In the genomic region with DNA sequence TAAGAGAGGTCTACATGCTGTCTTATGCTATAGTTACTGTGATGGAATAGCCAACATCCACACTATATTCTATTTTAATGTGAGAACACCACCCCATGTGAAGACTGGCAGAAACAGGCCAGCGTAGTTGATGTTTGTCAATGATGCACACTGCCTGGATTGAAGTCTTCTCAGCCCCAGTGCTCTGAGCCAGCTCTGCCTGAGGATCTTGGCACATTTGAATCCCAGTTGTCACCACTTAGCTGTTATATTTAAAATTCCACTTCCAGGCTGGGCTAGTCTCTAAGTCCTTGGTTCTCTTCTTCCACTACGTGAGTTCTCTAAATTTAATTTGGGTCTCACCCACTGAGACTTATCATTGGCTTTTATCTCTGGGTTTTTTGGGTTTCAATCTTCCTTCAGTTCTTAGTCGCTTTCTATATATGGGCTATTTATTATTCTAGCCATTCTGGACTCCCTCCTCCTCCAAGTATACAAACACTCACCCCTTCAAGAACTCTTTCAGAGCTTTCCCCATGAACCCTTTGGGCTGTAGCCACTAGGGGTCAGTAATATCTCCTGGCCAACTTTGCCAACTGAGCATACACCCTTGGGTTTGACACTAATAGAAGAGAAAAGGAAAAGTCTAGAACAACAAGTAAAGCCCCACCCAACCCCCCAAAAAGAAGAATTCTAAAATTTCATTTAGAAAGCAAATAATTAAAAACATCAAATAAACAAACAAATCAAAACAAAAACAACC, we compare ENCODE assay signal across 12 mouse cellular contexts.
A peak's percentile ranks its signal among the peaks of the same experiment; 100 is the strongest.
DNase-seq lines count a peak whose midpoint lies in the region; ATAC-seq and TF ChIP-seq lines count a peak whose summit lies in the region.
"Had no signal": no experiment of that assay in that cellular context is flagged by ENCODE, and none has a peak within 500 bp of the region (broad histone marks: within the 10 kb centered on the region; RNA-seq: fewer than 3 reads in every experiment).

No protein-coding gene starts in this region.

- DNase-seq in cerebellum, adult 9-10 months, result peak; percentile 26
- DNase-seq in cerebellum, adult 11 months, result no peak
- no peak for DNase-seq in layer of hippocampus, adult 2 months (ENCODE audit: low spot score in 2 of 2)
- DNase-seq in layer of hippocampus, adult 9-11 months, result no peak
- peak; percentile 21 for DNase-seq in CH12.LX (ENCODE audit: extremely low read depth)
- DNase-seq in Muller cell, postnatal 12 days (ENCODE audit: inconsistent ontology term), result no peak
- DNase-seq: adrenal gland, postnatal 25 days; kidney, postnatal 4 days; right cerebral cortex, adult 18-20 months had no signal

- no peaks in the 10 kb centered on the region for H3K27me3 ChIP-seq in CH12.LX (replicated peaks)
- H3K27me3 ChIP-seq in forebrain, embryonic 16.5 days (replicated peaks; ENCODE audit: control insufficient read depth, insufficient read depth, low read length), result no peaks in the 10 kb centered on the region
- H3K27me3 ChIP-seq: hindbrain, embryonic 12.5 days had no signal

- no peaks in the 10 kb centered on the region for H3K79me2 ChIP-seq in CH12.LX (replicated peaks; ENCODE audit: control insufficient read depth, extremely low read depth, insufficient read depth, poor library complexity, severe bottlenecking)

- H3K4me2 ChIP-seq in CH12.LX (ENCODE audit: insufficient read depth, low read depth, poor library complexity, severe bottlenecking), result no peak overlapping the region
- no peak overlapping the region for H3K4me2 ChIP-seq in forebrain, embryonic 16.5 days (ENCODE audit: low read length)
- H3K4me2 ChIP-seq: hindbrain, embryonic 12.5 days had no signal

- H3K4me3 ChIP-seq in layer of hippocampus, adult 2 months, result no peak overlapping the region
- no peak overlapping the region for H3K4me3 ChIP-seq in CH12.LX (replicated peaks in 1 of 3; ENCODE audit: low read depth in 2 of 3, low read length in 2 of 3, poor library complexity in 1 of 3)
- H3K4me3 ChIP-seq in forebrain, embryonic 16.5 days (replicated peaks; ENCODE audit: low read length), result no peak overlapping the region
- H3K4me3 ChIP-seq: hindbrain, embryonic 12.5 days had no signal

- no peak for TF ChIP-seq EP300 in CH12.LX (IDR thresholded peaks at IDR 0.05; ENCODE audit: low read length)

- dilution Hi-C loops in CH12.LX (cut with MboI; ENCODE audit: extremely low pct_ligation_motif_present, extremely low pct_unique_long_range_greater_than_20kb, low sequenced_read_pairs), result no loop called here

- TF ChIP-seq RAD21 in CH12.LX (IDR thresholded peaks at IDR 0.05; ENCODE audit: low read depth, low read length), result peak; percentile 52

- no peak for TF ChIP-seq POLR2A in CH12.LX (IDR thresholded peaks at IDR 0.05; ENCODE audit: low read depth, low read length)

- peak; percentile 46 for ATAC-seq in inflammation-experienced regulatory T-cells, adult 6 months
- no peak for ATAC-seq in forebrain, embryonic 16.5 days

- H3K4me1 ChIP-seq in CH12.LX (ENCODE audit: control insufficient read depth in 1 of 2, insufficient read depth in 2 of 2), result no peaks in the 10 kb centered on the region
- no peaks in the 10 kb centered on the region for H3K4me1 ChIP-seq in forebrain, embryonic 16.5 days (replicated peaks; ENCODE audit: control insufficient read depth, insufficient read depth, low read length)
- H3K4me1 ChIP-seq: hindbrain, embryonic 12.5 days had no signal

- H3K9me3 ChIP-seq in CH12.LX (replicated peaks; ENCODE audit: low read length), result peaks cover 6% of the 10 kb centered on the region
- H3K9me3 ChIP-seq in forebrain, embryonic 16.5 days (ENCODE audit: control insufficient read depth, low read length), result peaks cover 4% of the 10 kb centered on the region
- H3K9me3 ChIP-seq: hindbrain, embryonic 12.5 days had no signal

- H3K27ac ChIP-seq in layer of hippocampus, adult 2 months, result no peak overlapping the region
- H3K27ac ChIP-seq in CH12.LX (ENCODE audit: insufficient read depth, low read depth), result no peak overlapping the region
- no peak overlapping the region for H3K27ac ChIP-seq in forebrain, embryonic 16.5 days (ENCODE audit: low read length)
- H3K27ac ChIP-seq: hindbrain, embryonic 12.5 days had no signal

- H3K9ac ChIP-seq in CH12.LX (ENCODE audit: insufficient read depth, low read depth), result no peak overlapping the region
- H3K9ac ChIP-seq in forebrain, embryonic 16.5 days (replicated peaks; ENCODE audit: low read depth, low read length), result no peak overlapping the region
- H3K9ac ChIP-seq: hindbrain, embryonic 12.5 days had no signal

- 81% methylated on average over 3 of the region's 3 CpGs for WGBS in forebrain, embryonic 16.5 days

- peak; percentile 68 for TF ChIP-seq CTCF in layer of hippocampus, adult 2 months (conservative IDR thresholded peaks at IDR 0.05)
- TF ChIP-seq CTCF in CH12.LX (conservative IDR thresholded peaks at IDR 0.05 in 1 of 2, IDR thresholded peaks at IDR 0.05 in 1 of 2; ENCODE audit: low read depth in 2 of 2, low read length in 2 of 2), result peak in 1 of 2 experiments; percentile 74; a peak in 3 of 4 replicates

- in situ Hi-C loops in CH12.LX (cut with MboI; ENCODE audit: low pct_ligation_motif_present, low pct_unique_long_range_greater_than_20kb, low sequenced_read_pairs), result no loop called here

- no peaks in the 10 kb centered on the region for H3K36me3 ChIP-seq in CH12.LX (replicated peaks in 1 of 2; ENCODE audit: control insufficient read depth in 1 of 2, insufficient read depth in 1 of 2, low read length in 1 of 2)
- no peaks in the 10 kb centered on the region for H3K36me3 ChIP-seq in forebrain, embryonic 16.5 days (ENCODE audit: control insufficient read depth, insufficient read depth)
- H3K36me3 ChIP-seq: hindbrain, embryonic 12.5 days had no signal

TF ChIP-seq in CH12.LX, 34 proteins besides CTCF, POLR2A, EP300 and RAD21:
- TF ChIP-seq SMC3 (IDR thresholded peaks at IDR 0.05; ENCODE audit: low read depth, low read length) (peak; percentile 61), CHD2 (IDR thresholded peaks at IDR 0.05; ENCODE audit: low read length) (no peak)

Comparison
In these comparisons a context has a peak if more than half of its experiments do, and no peak if none do; other contexts are left out.
1. DNase-seq: peak in cerebellum, adult 9-10 months (single experiment) and CH12.LX (single experiment); none in cerebellum, adult 11 months (single experiment), layer of hippocampus, adult 2 months (0 of 2), layer of hippocampus, adult 9-11 months (single experiment) and Muller cell, postnatal 12 days (single experiment).